Mouse (Mus musculus): ENCODE data around the gene Ikzf2.

DNA sequence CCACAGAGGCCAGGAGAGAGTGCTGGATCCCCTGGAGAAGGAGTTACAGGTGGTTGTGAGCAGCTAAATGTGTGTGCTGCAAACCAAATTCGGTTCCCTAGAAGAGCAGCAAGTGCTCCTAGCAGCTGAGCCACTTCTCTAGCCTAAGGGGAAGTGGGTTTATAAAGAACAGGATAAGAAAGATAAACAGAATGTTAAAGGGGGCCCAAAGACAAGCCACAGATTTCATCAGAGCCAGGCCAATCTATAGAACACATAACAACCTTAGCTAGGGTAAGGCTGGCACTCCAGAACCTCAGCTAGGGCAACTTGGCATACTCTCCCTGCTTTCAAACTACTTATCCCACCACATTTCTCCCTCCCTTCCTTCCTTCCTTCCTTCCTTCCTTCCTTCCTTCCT is 32.1 kb downstream of the Ikzf2 start:
- TF ChIP-seq EP300 (IDR thresholded peaks at IDR 0.05) (no peak), CTCF (IDR thresholded peaks at IDR 0.05) (no peak)

All from lung, postnatal 0 days (tissue).